Mouse (Mus musculus): ENCODE data around the gene Zdhhc18.

Gene Zdhhc18

GRCm38 (mm10) chr4:133569291-133570065, 80.5 kb downstream of the Zdhhc18 start:
- no peak for ATAC-seq (ENCODE audit: insufficient number of reproducible peaks, low FRiP score, low TSS enrichment)

GRCm38 (mm10) chr4:133567251-133567650, 82.7 kb downstream of the Zdhhc18 start:
- no peak for ATAC-seq (ENCODE audit: insufficient number of reproducible peaks, low FRiP score, low TSS enrichment)

- ATAC-seq (ENCODE audit: insufficient number of reproducible peaks, low FRiP score, low TSS enrichment), result peak; percentile 92
Measured at GRCm38 (mm10) chr4:133563123-133563571, 86.8 kb downstream of the Zdhhc18 start.

- ATAC-seq (ENCODE audit: insufficient number of reproducible peaks, low FRiP score, low TSS enrichment), result no peak
Measured at GRCm38 (mm10) chr4:133561622-133562021, 88.3 kb downstream of the Zdhhc18 start.

- no peak for ATAC-seq (ENCODE audit: insufficient number of reproducible peaks, low FRiP score, low TSS enrichment)
Measured at GRCm38 (mm10) chr4:133559846-133560245, 90.1 kb downstream of the Zdhhc18 start.

GRCm38 (mm10) chr4:133557041-133557717, 92.8 kb downstream of the Zdhhc18 start:
- no peak for ATAC-seq (ENCODE audit: insufficient number of reproducible peaks, low FRiP score, low TSS enrichment)
